Mouse (Mus musculus) gastrocnemius, postnatal 36 days (tissue): ENCODE data around the gene Lrrc55. TPM values are rescaled to one million over a fixed set of nuclear protein-coding genes. Genes with fewer than 3 reads are reported as not detected.

Experiments used
- DNase-seq, 2 experiments: peaks; one replicate each; pipeline ENCODE4 v3.0.0; 2022
- intact Hi-C: fragments of 180-260 bp; cut with DNase I; formaldehyde crosslinking; loops from one replicate; pipeline ENCODE4 v1.15.1; 2025
- total RNA-seq, 2 experiments: library from RNA; stranded (reverse); gene quantifications; 2 replicates each; pipeline ENCODE4 v1.2.3; 2021

Lrrc55 gene
- total RNA-seq, 2 experiments from 2014 or later: 0.76 to 1.5 TPM

- intact Hi-C loops: no loop called here
- no peak for DNase-seq
Measured at GRCm38 (mm10) chr2:85172763-85173103, 24.3 kb downstream of the Lrrc55 start.

GRCm38 (mm10) chr2:85172071-85172762 lies 24.8 kb downstream of the Lrrc55 start:
- DNase-seq: peak in 1 of 2 experiments; percentile 53
- intact Hi-C loops: no loop called here

DNA sequence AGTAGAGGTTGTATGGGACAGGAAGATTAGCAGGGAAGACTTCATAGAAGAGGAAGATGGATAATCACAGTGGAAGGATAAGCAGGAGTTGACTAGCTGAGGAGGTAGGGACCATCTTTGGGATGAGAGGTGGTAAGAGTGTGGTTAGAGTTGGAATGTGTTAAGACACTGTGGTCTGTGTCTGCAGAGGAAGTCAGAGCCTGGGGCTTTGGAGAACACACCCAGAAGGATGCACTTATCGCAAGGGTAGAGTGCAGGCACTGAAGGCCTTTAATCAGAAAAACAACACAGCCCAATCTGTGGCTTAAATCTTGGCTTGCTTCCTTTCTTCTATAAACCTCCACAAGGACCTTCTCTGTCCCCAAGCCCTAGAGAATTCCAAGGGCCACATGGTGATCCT lies 28.7 kb downstream of the Lrrc55 start:
- DNase-seq: no peak
- intact Hi-C loops: no loop called here

DNA sequence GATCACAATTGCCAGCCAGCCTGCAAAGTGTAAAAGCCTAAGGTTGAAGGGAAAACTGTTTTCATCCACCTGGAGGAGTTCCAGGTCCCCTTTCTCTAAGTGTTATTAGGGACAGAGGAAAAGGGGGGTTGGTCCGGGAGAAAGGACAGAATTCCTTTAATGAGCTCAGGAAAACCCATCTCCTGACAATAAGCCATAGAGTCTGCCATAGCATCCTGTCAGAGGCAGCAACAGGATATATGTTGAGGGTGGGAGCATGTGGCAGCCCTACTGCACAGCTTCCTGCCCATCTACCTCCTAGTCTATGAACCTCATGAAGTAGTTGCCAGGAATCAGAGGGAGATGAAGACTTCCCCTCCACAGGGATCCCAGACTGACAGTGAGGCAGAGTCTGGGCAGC lies 29.4 kb downstream of the Lrrc55 start:
- no peak for DNase-seq
- intact Hi-C loops: no loop called here

GRCm38 (mm10) chr2:85163311-85164047 lies 33.5 kb downstream of the Lrrc55 start:
- no peak for DNase-seq
- intact Hi-C loops: no loop called here

DNA sequence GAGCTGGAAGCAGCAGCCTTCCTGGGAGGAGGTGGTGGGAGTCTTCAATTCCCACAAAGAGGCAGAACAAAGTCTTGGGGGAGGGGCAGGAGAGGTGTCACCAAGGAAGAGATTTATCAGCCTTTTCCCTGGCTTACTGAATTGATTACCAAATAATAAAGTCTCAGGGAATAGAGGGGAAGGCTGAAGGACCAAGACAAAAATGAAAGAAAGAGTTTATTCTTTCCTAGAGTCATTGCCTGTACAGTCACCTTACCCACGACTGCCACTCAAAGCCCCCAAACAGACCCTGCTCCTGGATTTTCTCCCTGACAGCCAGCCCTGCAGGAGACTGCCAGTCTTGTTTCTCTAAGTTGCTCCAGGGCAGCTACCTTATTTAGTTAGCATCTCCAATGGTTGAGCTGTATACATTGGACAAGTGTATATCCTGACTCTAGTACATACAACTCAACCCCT lies 35.3 kb downstream of the Lrrc55 start:
- intact Hi-C loops: no loop called here
- no peak for DNase-seq

- DNase-seq: no peak
- intact Hi-C loops: no loop called here
Measured at GRCm38 (mm10) chr2:85160901-85161637, 35.9 kb downstream of the Lrrc55 start.

- no peak for DNase-seq
- intact Hi-C loops: no loop called here
Measured at GRCm38 (mm10) chr2:85157382-85157781, 39.6 kb downstream of the Lrrc55 start.

DNA sequence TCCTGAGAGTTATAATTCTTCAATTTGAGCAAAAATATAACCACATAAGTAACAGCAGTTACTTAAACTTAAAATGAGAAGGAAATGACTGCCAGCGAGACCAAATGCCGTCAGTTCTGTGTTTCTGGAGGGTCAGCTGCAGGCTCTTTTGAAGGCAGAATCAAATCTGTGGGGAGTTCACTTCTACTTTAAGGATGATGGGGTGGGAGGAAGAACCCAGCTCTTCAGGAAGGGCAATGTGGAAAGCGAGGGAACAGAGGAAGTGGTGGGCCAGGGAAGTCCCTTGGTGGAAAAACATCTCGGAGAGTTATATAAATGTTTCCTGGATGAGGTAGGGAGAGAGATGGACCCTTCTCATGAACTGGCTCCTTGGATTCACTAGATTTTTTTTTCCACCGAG lies 40.9 kb downstream of the Lrrc55 start:
- no peak for DNase-seq
- intact Hi-C loops: no loop called here

GRCm38 (mm10) chr2:85155334-85155733 lies 41.7 kb downstream of the Lrrc55 start:
- intact Hi-C loops: no loop called here
- DNase-seq: no peak

GRCm38 (mm10) chr2:85151233-85151632 lies 45.8 kb downstream of the Lrrc55 start:
- no peak for DNase-seq
- intact Hi-C loops: no loop called here

GRCm38 (mm10) chr2:85150373-85150772 lies 46.6 kb downstream of the Lrrc55 start:
- no peak for DNase-seq
- intact Hi-C loops: no loop called here

GRCm38 (mm10) chr2:85147481-85147880 lies 49.5 kb downstream of the Lrrc55 start:
- DNase-seq: no peak

DNA sequence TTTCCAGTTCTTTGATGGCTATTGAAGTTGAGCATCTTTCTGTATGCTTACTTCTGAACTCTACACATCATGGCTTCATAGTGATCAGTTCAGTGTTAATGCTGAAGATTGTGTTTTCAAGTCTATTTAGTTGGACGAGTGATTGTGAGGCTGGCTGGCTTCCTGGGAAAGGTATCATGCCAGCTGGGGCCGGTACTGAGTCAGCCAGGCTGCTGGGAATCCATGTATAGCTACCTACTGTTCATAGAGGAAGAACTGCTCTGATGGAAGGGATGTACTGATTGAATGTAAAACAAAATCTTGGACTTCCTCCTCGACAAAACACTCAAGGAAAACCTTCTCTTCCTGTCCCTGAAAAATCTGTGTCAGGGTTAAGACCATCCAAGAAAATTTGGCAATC lies 51.7 kb downstream of the Lrrc55 start:
- intact Hi-C loops: no loop called here
- DNase-seq: no peak

More at GRCm38 (mm10) chr2:85147481-85147880, 49.5 kb downstream of the Lrrc55 start:
- intact Hi-C loops: no loop called here

DNA sequence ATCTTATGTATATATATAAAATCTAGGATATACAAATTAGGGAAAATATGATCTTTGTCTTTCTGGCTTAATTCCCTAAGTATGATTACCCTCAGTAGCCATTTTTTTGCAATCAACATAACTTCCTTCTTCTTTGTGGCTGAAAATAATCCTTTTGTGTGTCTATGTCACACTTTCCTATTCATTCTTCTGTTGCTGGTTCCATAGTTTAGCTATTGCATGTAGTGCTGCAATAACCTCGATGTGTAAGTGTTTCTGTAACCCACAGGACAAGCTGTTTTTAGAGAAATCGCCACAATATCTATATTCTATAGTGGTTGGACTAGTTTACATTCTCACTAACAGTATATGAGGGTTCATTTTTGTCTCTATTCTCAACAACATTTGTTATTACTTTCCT lies 52.1 kb downstream of the Lrrc55 start:
- intact Hi-C loops: no loop called here
- no peak for DNase-seq

DNA sequence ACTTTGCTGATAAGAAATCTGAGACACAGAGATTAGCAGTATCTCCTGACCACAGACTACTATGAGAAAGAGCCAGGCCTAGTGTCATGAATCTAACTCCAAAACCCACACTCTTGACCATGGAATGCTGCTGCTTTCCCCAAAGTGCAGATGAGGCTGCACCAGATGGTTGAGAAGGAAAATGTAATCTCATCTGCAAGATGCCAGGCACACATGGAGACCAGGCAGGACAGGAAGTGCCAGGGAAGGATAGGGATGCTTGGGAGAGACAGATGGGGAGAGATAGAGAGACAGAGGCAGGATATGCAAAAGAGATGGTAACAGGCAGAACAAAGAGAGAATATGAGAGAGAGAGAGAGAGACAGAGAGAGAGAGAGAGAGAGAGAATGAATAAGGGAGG lies 56.2 kb downstream of the Lrrc55 start:
- intact Hi-C loops: no loop called here
- no peak for DNase-seq

DNA sequence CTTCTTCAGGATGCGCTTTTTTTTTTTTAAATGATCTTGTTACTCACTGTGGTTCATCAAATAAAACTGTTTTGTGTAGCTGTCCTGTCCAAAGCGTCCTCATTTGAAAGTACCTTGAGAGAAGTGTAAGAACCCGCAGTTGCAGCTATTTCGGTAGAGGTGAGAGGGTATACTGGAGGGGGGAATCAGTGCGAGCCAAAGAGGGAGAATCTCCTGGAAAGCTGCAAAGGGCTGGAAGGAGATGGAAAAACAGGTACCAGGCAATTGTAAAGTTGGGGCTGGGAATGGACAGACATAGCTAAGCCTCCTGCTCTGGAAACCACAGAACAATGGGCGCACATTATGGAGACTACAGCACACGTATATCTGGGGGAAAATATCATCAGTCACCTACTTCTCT lies 57.2 kb downstream of the Lrrc55 start:
- intact Hi-C loops: no loop called here
- no peak for DNase-seq

GRCm38 (mm10) chr2:85139393-85139792 lies 57.6 kb downstream of the Lrrc55 start:
- intact Hi-C loops: no loop called here
- no peak for DNase-seq

DNA sequence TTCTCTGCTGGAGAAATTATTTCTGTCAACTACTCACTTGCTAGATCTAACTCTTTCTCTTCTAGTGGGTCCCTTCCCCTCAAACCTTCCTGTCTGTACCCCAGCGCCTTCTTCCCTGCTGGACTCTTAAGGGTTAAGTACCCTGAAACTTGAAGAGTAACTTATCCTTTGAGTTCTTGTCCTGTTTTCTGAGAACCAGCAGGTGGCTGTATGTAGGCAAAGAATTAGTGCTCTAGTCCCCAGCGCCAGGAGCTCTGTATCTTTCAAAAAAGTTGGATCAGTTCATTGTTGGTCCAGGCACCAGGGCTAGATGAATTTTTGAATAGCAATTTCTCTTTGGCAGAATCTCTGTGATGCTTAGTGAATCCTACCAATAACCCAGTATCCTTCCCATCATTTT lies 58.9 kb downstream of the Lrrc55 start:
- intact Hi-C loops: no loop called here
- DNase-seq: no peak

DNA sequence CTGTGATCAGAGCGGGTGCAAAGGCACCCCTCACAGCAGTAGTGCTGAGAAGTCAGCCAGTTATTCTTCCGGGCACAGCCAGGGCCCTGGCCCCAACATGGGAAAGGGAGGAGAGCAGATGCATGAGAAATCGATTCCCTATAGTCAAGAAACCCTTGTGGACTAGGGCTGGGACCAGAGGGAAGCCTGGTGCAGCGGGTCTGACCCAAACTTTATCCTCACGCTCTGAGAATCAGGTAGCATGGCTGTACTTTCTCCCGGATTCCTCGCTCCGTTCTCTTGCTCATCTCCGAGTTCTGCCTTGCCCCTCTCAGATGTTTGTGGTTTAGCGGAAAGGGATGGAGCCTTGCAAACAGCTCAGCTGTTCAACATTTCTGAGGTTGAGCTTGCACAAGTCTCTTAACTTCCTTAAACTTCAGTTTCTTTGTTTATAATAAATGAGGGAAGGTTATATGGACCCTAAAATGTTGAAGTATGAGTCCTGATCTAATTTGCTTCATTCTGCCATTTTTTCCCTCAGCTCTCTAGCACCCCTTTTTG lies 59.3 kb downstream of the Lrrc55 start:
- DNase-seq: no peak
- intact Hi-C loops: no loop called here

GRCm38 (mm10) chr2:85136831-85137520 lies 60.0 kb downstream of the Lrrc55 start:
- intact Hi-C loops: no loop called here
- DNase-seq: no peak
